Mouse (Mus musculus): Measurements from ENCODE around the gene Rfx2.

- no peak for TF ChIP-seq CTCF (IDR thresholded peaks at IDR 0.05; ENCODE audit: low read depth)
- no peak for TF ChIP-seq EP300 (optimal IDR thresholded peaks at IDR 0.05)
These were observed 9.7 kb upstream of the Rfx2 start for GRCm38 (mm10) chr17:56840524-56840923.
